Mouse (Mus musculus) E14TG2a.4 (cell line): ENCODE results near the gene Cds2.

ENCODE experiments used
- CTCF ChIP-seq: conservative IDR thresholded peaks from 2 replicates; pipeline ENCODE4 v1.5.1; 2014; ENCODE audit warnings: low read length
- NANOG ChIP-seq: IDR thresholded peaks from 2 replicates; pipeline ENCODE4 v1.6.1; 2014; ENCODE audit warnings: borderline replicate concordance, low read length, mixed read lengths
- POU5F1 ChIP-seq: IDR thresholded peaks from 2 replicates; pipeline ENCODE4 v1.6.1; 2014; ENCODE audit warnings: low read length, borderline replicate concordance

DNA sequence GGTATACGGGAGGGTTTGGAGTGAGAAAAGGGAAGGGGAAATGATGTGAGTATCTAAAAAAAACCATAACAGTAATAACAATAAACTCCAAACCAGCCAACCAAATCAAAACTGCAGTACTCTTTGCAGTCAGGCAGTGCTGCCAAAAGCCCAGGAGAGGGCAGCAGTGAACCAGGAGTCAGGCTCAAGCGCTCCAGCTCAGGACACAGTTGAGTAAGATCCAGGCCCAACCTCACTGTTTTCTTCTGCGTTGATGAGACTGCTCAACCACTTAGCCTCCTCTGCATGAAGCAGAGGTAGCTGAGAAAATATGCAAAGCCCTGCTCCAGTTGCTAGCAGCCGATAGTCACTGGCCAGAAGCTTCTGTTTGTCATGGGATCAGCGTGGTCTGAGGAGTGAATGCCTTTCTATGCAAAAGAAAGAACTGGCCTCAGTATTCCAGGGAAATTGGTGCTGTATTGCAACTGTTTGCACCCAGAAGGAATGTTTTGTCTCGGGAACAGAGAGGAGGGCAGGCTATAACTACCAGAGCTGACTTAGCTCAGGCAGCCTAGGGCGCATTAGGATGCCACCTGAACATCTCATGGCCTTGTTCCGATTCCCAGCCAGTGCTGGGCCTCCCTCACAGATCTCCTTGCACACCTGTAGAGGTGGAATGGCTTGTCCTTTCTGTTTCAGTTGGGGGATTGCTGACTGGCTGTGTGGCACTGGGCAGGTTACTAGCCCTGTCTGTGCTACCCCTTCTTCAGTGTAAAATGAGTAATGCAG is 53.3 kb downstream of the Cds2 start:
- TF ChIP-seq CTCF (peak; percentile 86), NANOG (no peak), POU5F1 (no peak)
